Mouse (Mus musculus) C2C12 (cell line): ENCODE results near the gene Tra2b.

ENCODE experiments used
- CEBPB ChIP-seq: IDR thresholded peaks from one replicate; pipeline ENCODE4 v1.6.1; 2011; ENCODE audit warnings: low read depth, mild to moderate bottlenecking, control low read depth, moderate library complexity
- CTCF ChIP-seq: IDR thresholded peaks from one replicate; pipeline ENCODE4 v1.5.1; 2011; ENCODE audit not compliant: control insufficient read depth, insufficient read depth, insufficient read length
- MYOG ChIP-seq: IDR thresholded peaks from one replicate; pipeline ENCODE4 v1.6.1; 2011; ENCODE audit not compliant: control insufficient read depth, insufficient read length; ENCODE audit errors: extremely low read depth

- TF ChIP-seq CTCF, result no peak
- TF ChIP-seq CEBPB, result no peak
- TF ChIP-seq MYOG, result no peak
Measured at GRCm38 (mm10) chr16:22250307-22250706, 15.5 kb downstream of the Tra2b start.
